Mouse (Mus musculus): ENCODE measurements at regions not wholly inside any gene's neighbourhood (a gene's known extent, or its start where the extent isn't known, plus 50 kb on each side); places are given as distances from the start of the nearest gene placed in this dataset.

GRCm38 (mm10) chr5:73729646-73730045 lies 78.5 kb downstream of the Spata18 start:
- DNase-seq (ENCODE audit: low spot score), result no peak
- WGBS, result 77% methylated on average over 13 of the region's 13 CpGs
- Histone ChIP-seq H3K9me3 (ENCODE audit: control insufficient read depth, low read length) (no peaks in the 10 kb centered on the region), H3K4me3 (ENCODE audit: low read depth, low read length) (no peak overlapping the region), H3K4me2 (replicated peaks; ENCODE audit: low read depth) (no peak overlapping the region), H3K27ac (replicated peaks) (no peak overlapping the region), H3K9ac (ENCODE audit: low read length) (no peak overlapping the region), H3K36me3 (ENCODE audit: control insufficient read depth, insufficient read depth, low read length) (no peaks in the 10 kb centered on the region), H3K4me1 (replicated peaks; ENCODE audit: control insufficient read depth, insufficient read depth) (no peaks in the 10 kb centered on the region), H3K27me3 (ENCODE audit: control insufficient read depth, insufficient read depth, low read length) (no peaks in the 10 kb centered on the region)
- TF ChIP-seq EP300 (optimal IDR thresholded peaks at IDR 0.05) (no peak), CTCF (IDR thresholded peaks at IDR 0.05; ENCODE audit: low read depth) (no peak)
- no peak for ATAC-seq (ENCODE audit: low FRiP score, low TSS enrichment)

- no peak overlapping the region for H3K9ac ChIP-seq (ENCODE audit: low read length)
- H3K9me3 ChIP-seq (ENCODE audit: control insufficient read depth, low read length), result no peaks in the 10 kb centered on the region
- H3K4me3 ChIP-seq (ENCODE audit: low read depth, low read length), result no peak overlapping the region
- TF ChIP-seq CTCF (IDR thresholded peaks at IDR 0.05; ENCODE audit: low read depth) (no peak), EP300 (optimal IDR thresholded peaks at IDR 0.05) (no peak)
- H3K27me3 ChIP-seq (ENCODE audit: control insufficient read depth, insufficient read depth, low read length), result no peaks in the 10 kb centered on the region
- 74% methylated on average over 9 of the region's 9 CpGs for WGBS
- DNase-seq (ENCODE audit: low spot score) (no peak), ATAC-seq (ENCODE audit: low FRiP score, low TSS enrichment) (no peak)
- no peak overlapping the region for H3K27ac ChIP-seq (replicated peaks)
- H3K36me3 ChIP-seq (ENCODE audit: control insufficient read depth, insufficient read depth, low read length), result no peaks in the 10 kb centered on the region
- H3K4me2 ChIP-seq (replicated peaks; ENCODE audit: low read depth), result no peak overlapping the region
- no peaks in the 10 kb centered on the region for H3K4me1 ChIP-seq (replicated peaks; ENCODE audit: control insufficient read depth, insufficient read depth)
Observed at GRCm38 (mm10) chr5:73731423-73731822, 80.2 kb downstream of the Spata18 start.

GRCm38 (mm10) chr5:73731991-73732565 lies 80.9 kb downstream of the Spata18 start:
- no peak for ATAC-seq (ENCODE audit: low FRiP score, low TSS enrichment)
- Histone ChIP-seq H3K27me3 (ENCODE audit: control insufficient read depth, insufficient read depth, low read length) (no peaks in the 10 kb centered on the region), H3K9ac (ENCODE audit: low read length) (no peak overlapping the region), H3K27ac (replicated peaks) (no peak overlapping the region), H3K4me1 (replicated peaks; ENCODE audit: control insufficient read depth, insufficient read depth) (no peaks in the 10 kb centered on the region), H3K4me3 (ENCODE audit: low read depth, low read length) (no peak overlapping the region), H3K9me3 (ENCODE audit: control insufficient read depth, low read length) (no peaks in the 10 kb centered on the region), H3K36me3 (ENCODE audit: control insufficient read depth, insufficient read depth, low read length) (no peaks in the 10 kb centered on the region), H3K4me2 (replicated peaks; ENCODE audit: low read depth) (no peak overlapping the region)
- no peak for TF ChIP-seq CTCF (IDR thresholded peaks at IDR 0.05; ENCODE audit: low read depth)
- no peak for TF ChIP-seq EP300 (optimal IDR thresholded peaks at IDR 0.05)
- DNase-seq (ENCODE audit: low spot score), result no peak
- WGBS, result 53% methylated on average over 9 of the region's 9 CpGs

GRCm38 (mm10) chr5:73740766-73741165 lies 89.6 kb downstream of the Spata18 start:
- no peak for DNase-seq (ENCODE audit: low spot score)
- ATAC-seq (ENCODE audit: low FRiP score, low TSS enrichment), result no peak
- H3K4me3 ChIP-seq (ENCODE audit: low read depth, low read length), result no peak overlapping the region
- no peaks in the 10 kb centered on the region for H3K9me3 ChIP-seq (ENCODE audit: control insufficient read depth, low read length)
- no peak overlapping the region for H3K9ac ChIP-seq (ENCODE audit: low read length)
- H3K27ac ChIP-seq (replicated peaks), result no peak overlapping the region
- WGBS, result 49% methylated on average over 3 of the region's 3 CpGs
- H3K4me2 ChIP-seq (replicated peaks; ENCODE audit: low read depth), result no peak overlapping the region
- no peaks in the 10 kb centered on the region for H3K27me3 ChIP-seq (ENCODE audit: control insufficient read depth, insufficient read depth, low read length)
- no peaks in the 10 kb centered on the region for H3K4me1 ChIP-seq (replicated peaks; ENCODE audit: control insufficient read depth, insufficient read depth)
- no peak for TF ChIP-seq EP300 (optimal IDR thresholded peaks at IDR 0.05)
- no peak for TF ChIP-seq CTCF (IDR thresholded peaks at IDR 0.05; ENCODE audit: low read depth)
- H3K36me3 ChIP-seq (ENCODE audit: control insufficient read depth, insufficient read depth, low read length), result no peaks in the 10 kb centered on the region

GRCm38 (mm10) chr5:73741441-73741840 lies 90.3 kb downstream of the Spata18 start:
- Histone ChIP-seq H3K9ac (ENCODE audit: low read length) (no peak overlapping the region), H3K4me1 (replicated peaks; ENCODE audit: control insufficient read depth, insufficient read depth) (no peaks in the 10 kb centered on the region), H3K36me3 (ENCODE audit: control insufficient read depth, insufficient read depth, low read length) (no peaks in the 10 kb centered on the region), H3K27me3 (ENCODE audit: control insufficient read depth, insufficient read depth, low read length) (no peaks in the 10 kb centered on the region), H3K27ac (replicated peaks) (no peak overlapping the region), H3K4me2 (replicated peaks; ENCODE audit: low read depth) (no peak overlapping the region), H3K4me3 (ENCODE audit: low read depth, low read length) (no peak overlapping the region), H3K9me3 (ENCODE audit: control insufficient read depth, low read length) (no peaks in the 10 kb centered on the region)
- no peak for ATAC-seq (ENCODE audit: low FRiP score, low TSS enrichment)
- TF ChIP-seq CTCF (IDR thresholded peaks at IDR 0.05; ENCODE audit: low read depth) (no peak), EP300 (optimal IDR thresholded peaks at IDR 0.05) (no peak)
- no peak for DNase-seq (ENCODE audit: low spot score)
- WGBS, result 81% methylated on average over 11 of the region's 11 CpGs

- no peak overlapping the region for H3K27ac ChIP-seq (replicated peaks)
- no peaks in the 10 kb centered on the region for H3K9me3 ChIP-seq (ENCODE audit: control insufficient read depth, low read length)
- H3K4me3 ChIP-seq (ENCODE audit: low read depth, low read length), result no peak overlapping the region
- no peaks in the 10 kb centered on the region for H3K4me1 ChIP-seq (replicated peaks; ENCODE audit: control insufficient read depth, insufficient read depth)
- no peaks in the 10 kb centered on the region for H3K36me3 ChIP-seq (ENCODE audit: control insufficient read depth, insufficient read depth, low read length)
- no peak for ATAC-seq (ENCODE audit: low FRiP score, low TSS enrichment)
- no peaks in the 10 kb centered on the region for H3K27me3 ChIP-seq (ENCODE audit: control insufficient read depth, insufficient read depth, low read length)
- no peak overlapping the region for H3K4me2 ChIP-seq (replicated peaks; ENCODE audit: low read depth)
- 92% methylated on average over 1 of the region's 1 CpGs for WGBS
- TF ChIP-seq CTCF (IDR thresholded peaks at IDR 0.05; ENCODE audit: low read depth) (no peak), EP300 (optimal IDR thresholded peaks at IDR 0.05) (no peak)
- DNase-seq (ENCODE audit: low spot score), result no peak
- H3K9ac ChIP-seq (ENCODE audit: low read length), result no peak overlapping the region
Observed at GRCm38 (mm10) chr5:73743953-73744352, 92.8 kb downstream of the Spata18 start.

Data from stomach, postnatal 0 days (tissue).